Mouse (Mus musculus): ENCODE measurements around the gene Satb2. TPM values are rescaled to one million over a fixed set of nuclear protein-coding genes. Genes with fewer than 3 reads are reported as not detected.
"Not testable (repeated sequence)": the region's sequence is repeated elsewhere in the genome, so short reads cannot be mapped to it uniquely, and the experiment has no call there.

Satb2 gene
- polyA plus RNA-seq, 1 experiment = 0.32 TPM

- H3K4me3 ChIP-seq (ENCODE audit: insufficient read depth, low read depth, low read length); H3K27ac ChIP-seq (replicated peaks; ENCODE audit: low read depth, low read length); H3K4me1 ChIP-seq (ENCODE audit: control insufficient read depth, insufficient read depth, insufficient read length, low read length): not testable (repeated sequence)
Measured at GRCm38 (mm10) chr1:56782139-56782538, 196.3 kb downstream of the Satb2 start.

DNA sequence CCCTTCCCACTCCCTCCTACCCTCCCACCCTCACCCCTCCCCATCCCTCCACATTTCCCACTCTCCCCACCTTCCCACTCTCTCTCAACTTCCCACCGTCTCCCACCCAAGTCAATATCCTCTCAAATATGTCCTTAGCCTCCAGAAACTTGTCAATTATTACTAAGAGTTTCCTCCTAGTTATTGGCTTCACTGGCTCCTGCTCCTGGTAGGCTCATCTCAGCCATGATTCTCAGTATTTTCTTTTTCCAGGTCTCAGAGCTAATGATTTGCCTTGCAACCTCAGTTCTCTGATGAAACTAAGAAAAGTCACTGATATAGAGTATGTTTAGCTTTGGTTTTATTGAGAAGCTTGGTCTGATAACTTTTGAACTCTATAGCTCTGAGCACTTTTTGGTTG is 214.2 kb downstream of the Satb2 start:
- Histone ChIP-seq H3K27ac (replicated peaks; ENCODE audit: low read depth, low read length) (no peak overlapping the region), H3K4me3 (ENCODE audit: insufficient read depth, low read depth, low read length) (no peak overlapping the region)

GRCm38 (mm10) chr1:56761512-56761911 is 216.9 kb downstream of the Satb2 start:
- no peak overlapping the region for H3K4me3 ChIP-seq (ENCODE audit: insufficient read depth, low read depth, low read length)
- no peaks in the 10 kb centered on the region for H3K4me1 ChIP-seq (ENCODE audit: control insufficient read depth, insufficient read depth, insufficient read length, low read length)
- H3K27ac ChIP-seq (replicated peaks; ENCODE audit: low read depth, low read length) = no peak overlapping the region

More for the DNA sequence above, 214.2 kb downstream of the Satb2 start:
- no peaks in the 10 kb centered on the region for H3K4me1 ChIP-seq (ENCODE audit: control insufficient read depth, insufficient read depth, insufficient read length, low read length)

- Histone ChIP-seq H3K4me1 (ENCODE audit: control insufficient read depth, insufficient read depth, insufficient read length, low read length) (no peaks in the 10 kb centered on the region), H3K4me3 (ENCODE audit: insufficient read depth, low read depth, low read length) (no peak overlapping the region)
Measured at GRCm38 (mm10) chr1:56753283-56753682, 225.2 kb downstream of the Satb2 start.

DNA sequence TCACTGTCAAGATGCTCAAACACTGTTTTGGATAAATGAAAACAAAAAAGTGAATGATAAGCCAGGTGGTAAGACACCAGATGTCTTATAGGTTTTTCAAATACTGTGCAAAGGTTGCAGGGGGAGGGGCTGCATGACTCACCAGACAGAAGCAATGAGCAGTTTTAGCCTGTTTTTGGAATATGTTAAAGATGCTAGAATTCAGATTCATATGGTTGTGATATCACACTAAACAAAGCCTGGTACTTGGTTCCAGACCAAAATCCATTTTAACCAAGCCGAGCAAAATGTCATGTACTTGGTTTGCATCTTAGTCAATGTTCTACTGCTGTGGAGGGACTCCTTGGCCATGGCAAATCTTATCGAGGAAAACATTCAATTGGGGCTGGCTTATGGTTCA is 227.8 kb downstream of the Satb2 start:
- H3K27ac ChIP-seq (replicated peaks; ENCODE audit: low read depth, low read length) = no peak overlapping the region
- H3K4me1 ChIP-seq (ENCODE audit: control insufficient read depth, insufficient read depth, insufficient read length, low read length) = no peaks in the 10 kb centered on the region
- no peak overlapping the region for H3K4me3 ChIP-seq (ENCODE audit: insufficient read depth, low read depth, low read length)

More at GRCm38 (mm10) chr1:56753283-56753682, 225.2 kb downstream of the Satb2 start:
- H3K27ac ChIP-seq (replicated peaks; ENCODE audit: low read depth, low read length) = no peak overlapping the region

- H3K27ac ChIP-seq (replicated peaks; ENCODE audit: low read depth, low read length) = no peak overlapping the region
- no peak overlapping the region for H3K4me3 ChIP-seq (ENCODE audit: insufficient read depth, low read depth, low read length)
- no peaks in the 10 kb centered on the region for H3K4me1 ChIP-seq (ENCODE audit: control insufficient read depth, insufficient read depth, insufficient read length, low read length)
Measured at GRCm38 (mm10) chr1:56749629-56750311, 228.7 kb downstream of the Satb2 start.

DNA sequence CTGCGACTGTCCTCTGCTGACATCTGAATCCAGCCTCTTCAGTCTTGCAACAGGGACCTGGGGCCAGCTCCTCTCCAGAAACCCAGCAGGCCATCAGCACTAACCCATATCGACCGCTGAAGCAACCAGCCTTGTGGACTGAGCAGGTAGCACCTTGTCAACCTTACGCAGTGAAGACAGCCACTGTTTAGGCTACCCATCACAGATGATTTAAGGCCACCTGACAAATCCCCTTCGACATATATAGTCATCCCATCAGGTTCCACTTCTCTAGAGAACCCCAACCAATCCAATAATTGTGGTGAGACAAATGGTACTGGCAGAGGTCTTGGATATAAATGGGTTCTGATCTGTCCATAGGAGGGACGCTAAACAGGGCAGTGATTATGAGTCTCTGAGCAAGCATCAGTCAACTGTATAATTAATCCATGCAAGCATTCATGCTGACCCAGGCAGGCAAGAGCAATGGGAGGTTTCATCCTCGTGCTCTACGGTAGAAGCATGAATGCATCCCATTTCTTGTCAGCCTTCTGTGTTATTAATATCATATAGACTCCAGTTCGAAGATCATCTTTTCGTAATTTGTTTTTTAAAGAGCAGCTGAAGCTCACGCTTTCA is 229.5 kb downstream of the Satb2 start:
- Histone ChIP-seq H3K27ac (replicated peaks; ENCODE audit: low read depth, low read length) (no peak overlapping the region), H3K4me1 (ENCODE audit: control insufficient read depth, insufficient read depth, insufficient read length, low read length) (no peaks in the 10 kb centered on the region), H3K4me3 (ENCODE audit: insufficient read depth, low read depth, low read length) (no peak overlapping the region)

Measured in brown adipose tissue, adult 24 weeks (tissue).